Comparison of ENCODE assay signal across 8 mouse cellular contexts in genomic region chr11:52297352-52297751, GRCm38 (mm10). TPM values are rescaled to one million over a fixed set of nuclear protein-coding genes. Genes with fewer than 3 reads are reported as not detected.
DNase-seq lines count a peak whose midpoint lies in the region; ATAC-seq lines count a peak whose summit lies in the region.

No protein-coding gene starts in this region.

- WGBS in hindbrain, embryonic 10.5 days: 14% methylated on average over 9 of the region's 9 CpGs
- 17% methylated on average over 9 of the region's 9 CpGs for WGBS in hindbrain, embryonic 13.5 days
- WGBS in intestine, embryonic 15.5 days: 11% methylated on average over 9 of the region's 9 CpGs
- WGBS in midbrain, embryonic 13.5 days: 13% methylated on average over 9 of the region's 9 CpGs

- no peak overlapping the region for H3K4me3 ChIP-seq in hindbrain, embryonic 10.5 days
- no peak overlapping the region for H3K4me3 ChIP-seq in hindbrain, embryonic 13.5 days
- H3K4me3 ChIP-seq in intestine, embryonic 15.5 days (replicated peaks): no peak overlapping the region
- no peak overlapping the region for H3K4me3 ChIP-seq in midbrain, embryonic 13.5 days (replicated peaks)

- H3K4me1 ChIP-seq in hindbrain, embryonic 10.5 days (replicated peaks): peaks cover 15% of the 10 kb centered on the region
- H3K4me1 ChIP-seq in hindbrain, embryonic 13.5 days (replicated peaks): no peaks in the 10 kb centered on the region
- no peaks in the 10 kb centered on the region for H3K4me1 ChIP-seq in intestine, embryonic 15.5 days (replicated peaks)
- H3K4me1 ChIP-seq in midbrain, embryonic 13.5 days (replicated peaks): 0 out of 2 replicates have a peak, but pooled peaks cover 2% of the 10 kb centered on the region

- no peak overlapping the region for H3K9ac ChIP-seq in hindbrain, embryonic 13.5 days
- no peak overlapping the region for H3K9ac ChIP-seq in intestine, embryonic 15.5 days
- no peak overlapping the region for H3K9ac ChIP-seq in midbrain, embryonic 13.5 days (replicated peaks)

- peak; percentile 81 for DNase-seq in hindbrain, embryonic 10.5 days (ENCODE audit: low spot score)
- DNase-seq in cerebellum, adult 9-10 months: peak; percentile 60
- DNase-seq in frontal cortex, postnatal 25 days (ENCODE audit: low spot score in 2 of 2): peak; percentile 69 to 72
- DNase-seq in left cerebral cortex, postnatal 10 days (ENCODE audit: extremely low spot score in 1 of 2, low spot score in 2 of 2): peak; percentile 45 to 75
- DNase-seq in spleen, postnatal 14 days (ENCODE audit: low spot score in 2 of 2): peak; percentile 59 to 69

- H3K36me3 ChIP-seq in hindbrain, embryonic 10.5 days: no peaks in the 10 kb centered on the region
- H3K36me3 ChIP-seq in hindbrain, embryonic 13.5 days: no peaks in the 10 kb centered on the region
- no peaks in the 10 kb centered on the region for H3K36me3 ChIP-seq in intestine, embryonic 15.5 days
- H3K36me3 ChIP-seq in midbrain, embryonic 13.5 days: no peaks in the 10 kb centered on the region

- H3K27ac ChIP-seq in hindbrain, embryonic 10.5 days: no peak overlapping the region
- H3K27ac ChIP-seq in hindbrain, embryonic 13.5 days: no peak overlapping the region
- no peak overlapping the region for H3K27ac ChIP-seq in intestine, embryonic 15.5 days
- H3K27ac ChIP-seq in midbrain, embryonic 13.5 days: no peak overlapping the region

- peaks cover 3% of the 10 kb centered on the region; the same call in 1 of the 2 replicates for H3K27me3 ChIP-seq in hindbrain, embryonic 10.5 days (ENCODE audit: insufficient read depth, poor library complexity, severe bottlenecking)
- H3K27me3 ChIP-seq in hindbrain, embryonic 13.5 days: no peaks in the 10 kb centered on the region
- H3K27me3 ChIP-seq in intestine, embryonic 15.5 days (replicated peaks): no peaks in the 10 kb centered on the region
- H3K27me3 ChIP-seq in midbrain, embryonic 13.5 days: 0 out of 2 replicates have a peak, but pooled peaks cover 3% of the 10 kb centered on the region

- H3K4me2 ChIP-seq in hindbrain, embryonic 13.5 days: no peak overlapping the region
- H3K4me2 ChIP-seq in intestine, embryonic 15.5 days (replicated peaks): no peak overlapping the region
- H3K4me2 ChIP-seq in midbrain, embryonic 13.5 days (replicated peaks): no peak overlapping the region

- no peaks in the 10 kb centered on the region for H3K9me3 ChIP-seq in hindbrain, embryonic 10.5 days
- H3K9me3 ChIP-seq in hindbrain, embryonic 13.5 days: no peaks in the 10 kb centered on the region
- H3K9me3 ChIP-seq in intestine, embryonic 15.5 days: no peaks in the 10 kb centered on the region
- H3K9me3 ChIP-seq in midbrain, embryonic 13.5 days: no peaks in the 10 kb centered on the region

- no peak for ATAC-seq in hindbrain, embryonic 13.5 days (ENCODE audit: low FRiP score)
- peak; percentile 81 for ATAC-seq in intestine, embryonic 15.5 days
- peak; percentile 56; the same call in 1 of the 2 replicates for ATAC-seq in midbrain, embryonic 13.5 days

- intact Hi-C loops in left cerebral cortex, postnatal 10 days (cut with DNase I): loop anchor here (2.0 to 5.0 kb wide), 2 partner anchors 43 to 45 kb away; no protein-coding TSS in a partner anchor

RNA-seq across cellular contexts. Expression of gene Tcf7, which starts 14.5 kb away (rescaled TPM):
- polyA plus RNA-seq in hindbrain, embryonic 10.5 days (2016; fragmentation: Nextera tagmentation; extraction: Ambion mirVana): 9.3 and 10.8 TPM in 2 replicates
- polyA plus RNA-seq in hindbrain, embryonic 13.5 days (2015; fragmentation: Nextera tagmentation; extraction: Ambion mirVana): 3.2 and 4.7 TPM in 2 replicates
- 6.9 and 8.2 TPM in 2 replicates for polyA plus RNA-seq in intestine, embryonic 15.5 days (2015; fragmentation: Nextera tagmentation; extraction: Ambion mirVana)
- total RNA-seq in left cerebral cortex, postnatal 10 days (2021): 1 to 10 TPM; 6.0 to 6.7 TPM
- 3.1 and 4.2 TPM in 2 replicates for polyA plus RNA-seq in midbrain, embryonic 13.5 days (2015; fragmentation: Nextera tagmentation; extraction: Ambion mirVana)
